Mouse (Mus musculus): ENCODE data around the gene Sgip1. TPM values are rescaled to one million over a fixed set of nuclear protein-coding genes. Genes with fewer than 3 reads are reported as not detected.

Gene Sgip1
- polyA plus RNA-seq, 1 experiment from 2014 or later, result 8.6 TPM

- no peaks in the 10 kb centered on the region for H3K27me3 ChIP-seq (ENCODE audit: insufficient read depth, low read length)
- H3K36me3 ChIP-seq (ENCODE audit: insufficient read depth, low read length), result no peaks in the 10 kb centered on the region
- H3K9ac ChIP-seq (replicated peaks; ENCODE audit: low read length), result no peak overlapping the region
- no peak for ATAC-seq (ENCODE audit: low FRiP score, low TSS enrichment)
- WGBS, result 86% methylated on average over 4 of the region's 4 CpGs
- H3K27ac ChIP-seq (ENCODE audit: low read length), result no peak overlapping the region
- no peaks in the 10 kb centered on the region for H3K9me3 ChIP-seq (ENCODE audit: low read length)
- H3K4me1 ChIP-seq (ENCODE audit: insufficient read depth, low read length), result no peaks in the 10 kb centered on the region
- no peak overlapping the region for H3K4me3 ChIP-seq (ENCODE audit: low read length)
- H3K4me2 ChIP-seq (replicated peaks; ENCODE audit: low read depth, low read length), result no peak overlapping the region
Measured at GRCm38 (mm10) chr4:102884228-102884627, 143.1 kb downstream of the Sgip1 start.

GRCm38 (mm10) chr4:102886459-102886858 is 145.4 kb downstream of the Sgip1 start:
- no peak for ATAC-seq (ENCODE audit: low FRiP score, low TSS enrichment)
- 55% methylated on average over 2 of the region's 2 CpGs for WGBS
- H3K9ac ChIP-seq (replicated peaks; ENCODE audit: low read length), result no peak overlapping the region
- H3K9me3 ChIP-seq (ENCODE audit: low read length), result no peaks in the 10 kb centered on the region; the same call in 1 of the 2 replicates
- H3K4me1 ChIP-seq (ENCODE audit: insufficient read depth, low read length), result no peaks in the 10 kb centered on the region
- H3K27me3 ChIP-seq (ENCODE audit: insufficient read depth, low read length), result no peaks in the 10 kb centered on the region
- no peaks in the 10 kb centered on the region for H3K36me3 ChIP-seq (ENCODE audit: insufficient read depth, low read length)
- H3K4me3 ChIP-seq (ENCODE audit: low read length), result no peak overlapping the region
- H3K4me2 ChIP-seq (replicated peaks; ENCODE audit: low read depth, low read length), result no peak overlapping the region
- H3K27ac ChIP-seq (ENCODE audit: low read length), result no peak overlapping the region

- no peak overlapping the region for H3K4me2 ChIP-seq (replicated peaks; ENCODE audit: low read depth, low read length)
- no peak overlapping the region for H3K27ac ChIP-seq (ENCODE audit: low read length)
- no peak for ATAC-seq (ENCODE audit: low FRiP score, low TSS enrichment)
- WGBS, result 78% methylated on average over 4 of the region's 4 CpGs
- no peaks in the 10 kb centered on the region for H3K4me1 ChIP-seq (ENCODE audit: insufficient read depth, low read length)
- no peak overlapping the region for H3K9ac ChIP-seq (replicated peaks; ENCODE audit: low read length)
- H3K9me3 ChIP-seq (ENCODE audit: low read length), result no peaks in the 10 kb centered on the region; the same call in 1 of the 2 replicates
- no peaks in the 10 kb centered on the region for H3K36me3 ChIP-seq (ENCODE audit: insufficient read depth, low read length)
- no peaks in the 10 kb centered on the region for H3K27me3 ChIP-seq (ENCODE audit: insufficient read depth, low read length)
- H3K4me3 ChIP-seq (ENCODE audit: low read length), result no peak overlapping the region
Measured at GRCm38 (mm10) chr4:102886902-102887301, 145.8 kb downstream of the Sgip1 start.

GRCm38 (mm10) chr4:102887770-102888689 is 146.9 kb downstream of the Sgip1 start:
- no peaks in the 10 kb centered on the region for H3K4me1 ChIP-seq (ENCODE audit: insufficient read depth, low read length)
- WGBS, result 78% methylated on average over 14 of the region's 14 CpGs
- H3K9ac ChIP-seq (replicated peaks; ENCODE audit: low read length), result no peak overlapping the region
- H3K9me3 ChIP-seq (ENCODE audit: low read length), result no peaks in the 10 kb centered on the region; the same call in 1 of the 2 replicates
- ATAC-seq (ENCODE audit: low FRiP score, low TSS enrichment), result no peak
- no peak overlapping the region for H3K27ac ChIP-seq (ENCODE audit: low read length)
- no peak overlapping the region for H3K4me2 ChIP-seq (replicated peaks; ENCODE audit: low read depth, low read length)
- no peak overlapping the region for H3K4me3 ChIP-seq (ENCODE audit: low read length)
- no peaks in the 10 kb centered on the region for H3K27me3 ChIP-seq (ENCODE audit: insufficient read depth, low read length)
- no peaks in the 10 kb centered on the region for H3K36me3 ChIP-seq (ENCODE audit: insufficient read depth, low read length)

GRCm38 (mm10) chr4:102895866-102896265 is 154.8 kb downstream of the Sgip1 start:
- no peak overlapping the region for H3K4me3 ChIP-seq (ENCODE audit: low read length)
- no peak for ATAC-seq (ENCODE audit: low FRiP score, low TSS enrichment)
- WGBS, result 97% methylated on average over 2 of the region's 2 CpGs
- peaks cover 8% of the 10 kb centered on the region for H3K9me3 ChIP-seq (ENCODE audit: low read length)
- H3K36me3 ChIP-seq (ENCODE audit: insufficient read depth, low read length), result 0 out of 2 replicates have a peak, but pooled peaks cover 2% of the 10 kb centered on the region
- no peaks in the 10 kb centered on the region for H3K4me1 ChIP-seq (ENCODE audit: insufficient read depth, low read length)
- no peak overlapping the region for H3K27ac ChIP-seq (ENCODE audit: low read length)
- H3K27me3 ChIP-seq (ENCODE audit: insufficient read depth, low read length), result no peaks in the 10 kb centered on the region
- H3K4me2 ChIP-seq (replicated peaks; ENCODE audit: low read depth, low read length), result no peak overlapping the region
- no peak overlapping the region for H3K9ac ChIP-seq (replicated peaks; ENCODE audit: low read length)

- Histone ChIP-seq H3K4me1 (ENCODE audit: insufficient read depth, low read length) (no peaks in the 10 kb centered on the region), H3K36me3 (ENCODE audit: insufficient read depth, low read length) (0 out of 2 replicates have a peak, but pooled peaks cover 2% of the 10 kb centered on the region), H3K27ac (ENCODE audit: low read length) (no peak overlapping the region), H3K9me3 (ENCODE audit: low read length) (peaks cover 8% of the 10 kb centered on the region), H3K4me2 (replicated peaks; ENCODE audit: low read depth, low read length) (no peak overlapping the region), H3K9ac (replicated peaks; ENCODE audit: low read length) (no peak overlapping the region), H3K4me3 (ENCODE audit: low read length) (no peak overlapping the region), H3K27me3 (ENCODE audit: insufficient read depth, low read length) (no peaks in the 10 kb centered on the region)
- no peak for ATAC-seq (ENCODE audit: low FRiP score, low TSS enrichment)
- 74% methylated on average over 4 of the region's 4 CpGs for WGBS
Measured at GRCm38 (mm10) chr4:102898987-102899386, 157.9 kb downstream of the Sgip1 start.

GRCm38 (mm10) chr4:102899683-102900082 is 158.6 kb downstream of the Sgip1 start:
- no peak overlapping the region for H3K4me3 ChIP-seq (ENCODE audit: low read length)
- peaks cover 8% of the 10 kb centered on the region for H3K9me3 ChIP-seq (ENCODE audit: low read length)
- no peak for ATAC-seq (ENCODE audit: low FRiP score, low TSS enrichment)
- 0 out of 2 replicates have a peak, but pooled peaks cover 2% of the 10 kb centered on the region for H3K36me3 ChIP-seq (ENCODE audit: insufficient read depth, low read length)
- no peak overlapping the region for H3K4me2 ChIP-seq (replicated peaks; ENCODE audit: low read depth, low read length)
- no peak overlapping the region for H3K27ac ChIP-seq (ENCODE audit: low read length)
- WGBS, result 83% methylated on average over 5 of the region's 5 CpGs
- no peaks in the 10 kb centered on the region for H3K4me1 ChIP-seq (ENCODE audit: insufficient read depth, low read length)
- H3K27me3 ChIP-seq (ENCODE audit: insufficient read depth, low read length), result no peaks in the 10 kb centered on the region
- H3K9ac ChIP-seq (replicated peaks; ENCODE audit: low read length), result no peak overlapping the region

- Histone ChIP-seq H3K27ac (ENCODE audit: low read length) (no peak overlapping the region), H3K4me3 (ENCODE audit: low read length) (no peak overlapping the region), H3K36me3 (ENCODE audit: insufficient read depth, low read length) (0 out of 2 replicates have a peak, but pooled peaks cover 2% of the 10 kb centered on the region), H3K27me3 (ENCODE audit: insufficient read depth, low read length) (no peaks in the 10 kb centered on the region), H3K9ac (replicated peaks; ENCODE audit: low read length) (no peak overlapping the region), H3K4me1 (ENCODE audit: insufficient read depth, low read length) (no peaks in the 10 kb centered on the region), H3K4me2 (replicated peaks; ENCODE audit: low read depth, low read length) (no peak overlapping the region), H3K9me3 (ENCODE audit: low read length) (peaks cover 8% of the 10 kb centered on the region)
- 88% methylated on average over 6 of the region's 6 CpGs for WGBS
- ATAC-seq (ENCODE audit: low FRiP score, low TSS enrichment), result no peak
Measured at GRCm38 (mm10) chr4:102900166-102900565, 159.1 kb downstream of the Sgip1 start.

- Histone ChIP-seq H3K4me1 (ENCODE audit: insufficient read depth, low read length) (no peaks in the 10 kb centered on the region), H3K27me3 (ENCODE audit: insufficient read depth, low read length) (no peaks in the 10 kb centered on the region), H3K9me3 (ENCODE audit: low read length) (no peaks in the 10 kb centered on the region), H3K36me3 (ENCODE audit: insufficient read depth, low read length) (no peaks in the 10 kb centered on the region), H3K4me3 (ENCODE audit: low read length) (no peak overlapping the region), H3K4me2 (replicated peaks; ENCODE audit: low read depth, low read length) (no peak overlapping the region), H3K27ac (ENCODE audit: low read length) (no peak overlapping the region), H3K9ac (replicated peaks; ENCODE audit: low read length) (no peak overlapping the region)
- no peak for ATAC-seq (ENCODE audit: low FRiP score, low TSS enrichment)
- 64% methylated on average over 7 of the region's 7 CpGs for whole genome bisulfite sequencing
Measured at GRCm38 (mm10) chr4:102907843-102908427, 166.8 kb downstream of the Sgip1 start.

- Histone ChIP-seq H3K36me3 (ENCODE audit: insufficient read depth, low read length) (no peaks in the 10 kb centered on the region), H3K9me3 (ENCODE audit: low read length) (no peaks in the 10 kb centered on the region), H3K27ac (ENCODE audit: low read length) (no peak overlapping the region), H3K4me3 (ENCODE audit: low read length) (no peak overlapping the region), H3K4me1 (ENCODE audit: insufficient read depth, low read length) (no peaks in the 10 kb centered on the region), H3K27me3 (ENCODE audit: insufficient read depth, low read length) (no peaks in the 10 kb centered on the region), H3K4me2 (replicated peaks; ENCODE audit: low read depth, low read length) (no peak overlapping the region), H3K9ac (replicated peaks; ENCODE audit: low read length) (no peak overlapping the region)
- no peak for ATAC-seq (ENCODE audit: low FRiP score, low TSS enrichment)
- 94% methylated on average over 4 of the region's 4 CpGs for WGBS
Measured at GRCm38 (mm10) chr4:102910191-102910590, 169.1 kb downstream of the Sgip1 start.
